Mouse (Mus musculus) kidney, adult 9 months (tissue): ENCODE measurements around the gene Clec4a2.
"Not testable (repeated sequence)": the region's sequence is repeated elsewhere in the genome, so short reads cannot be mapped to it uniquely, and the experiment has no call there.

ENCODE experiments used
- DNase-seq: peaks from one replicate; pipeline ENCODE4 v3.0.0; 2022

Gene Clec4a2

DNA sequence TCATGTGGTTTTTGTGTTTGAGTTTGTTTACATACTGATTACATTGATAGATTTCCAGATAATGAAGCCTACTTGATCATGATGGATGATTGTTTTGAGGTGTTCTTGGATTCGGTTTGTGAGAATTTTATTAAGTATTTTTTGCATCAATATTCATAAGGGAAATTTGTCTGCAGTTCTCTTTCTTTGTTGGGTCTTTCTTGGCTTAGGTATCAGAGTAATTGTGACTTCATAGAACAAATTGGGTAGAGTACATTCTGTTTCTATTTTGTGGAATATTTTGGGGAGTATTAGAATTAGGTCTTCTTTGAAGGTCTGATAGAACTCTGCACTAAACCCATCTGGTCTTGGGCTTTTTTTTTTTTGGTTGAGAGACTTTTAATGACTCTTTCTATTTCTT is at the start of gene Clec4a2:
TSS of gene Clec4a2 (plus strand) at position 301 of the 400 bp plus-strand sequence.
- not testable (repeated sequence) for DNase-seq

GRCm38 (mm10) chr6:123095125-123095843 is 10.9 kb upstream of the Clec4a2 start:
- DNase-seq, result no peak

DNA sequence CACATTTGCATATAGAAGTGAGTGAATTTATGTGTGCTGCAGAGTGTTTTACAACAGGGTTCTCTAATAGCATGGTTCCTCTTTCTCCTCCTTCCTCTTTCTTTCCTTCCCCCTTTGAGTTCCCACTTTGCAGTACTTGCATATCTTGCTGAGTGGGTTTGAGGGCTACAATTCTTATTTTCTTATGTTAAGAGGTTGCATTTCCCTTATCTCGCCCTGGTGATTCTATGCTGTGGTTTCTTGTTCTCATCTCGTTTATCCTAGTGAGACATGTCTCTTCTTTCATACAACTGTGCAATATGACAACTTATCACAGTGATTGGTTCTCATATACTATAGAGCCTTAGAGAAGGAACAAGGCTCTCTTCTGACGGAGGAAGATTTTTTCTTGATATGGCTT is 17.0 kb downstream of the Clec4a2 start:
- DNase-seq, result peak; percentile 15

DNA sequence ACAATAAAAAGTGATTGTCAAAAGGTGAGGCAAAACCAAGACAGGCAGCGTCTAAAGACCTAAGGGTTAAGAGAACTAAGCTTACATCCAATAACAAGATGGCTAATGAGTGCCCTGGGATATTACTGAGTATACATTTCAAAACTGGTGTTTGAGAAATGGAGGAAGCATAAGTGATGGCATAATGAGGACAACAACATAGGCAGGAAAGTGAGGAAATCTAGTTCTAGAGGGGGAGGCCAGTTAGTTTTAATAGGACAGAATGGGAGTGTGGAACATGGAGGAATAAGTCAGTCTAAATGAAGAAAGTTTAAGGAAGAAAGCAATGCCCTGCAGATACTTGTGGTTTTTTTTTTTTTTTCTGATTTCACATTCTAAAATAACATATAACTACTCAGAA is 20.9 kb downstream of the Clec4a2 start:
- no peak for DNase-seq

- not testable (repeated sequence) for DNase-seq
Measured at GRCm38 (mm10) chr6:123137766-123138526, 31.7 kb downstream of the Clec4a2 start.

GRCm38 (mm10) chr6:123170106-123170505 is 63.9 kb downstream of the Clec4a2 start:
- DNase-seq, result no peak

DNA sequence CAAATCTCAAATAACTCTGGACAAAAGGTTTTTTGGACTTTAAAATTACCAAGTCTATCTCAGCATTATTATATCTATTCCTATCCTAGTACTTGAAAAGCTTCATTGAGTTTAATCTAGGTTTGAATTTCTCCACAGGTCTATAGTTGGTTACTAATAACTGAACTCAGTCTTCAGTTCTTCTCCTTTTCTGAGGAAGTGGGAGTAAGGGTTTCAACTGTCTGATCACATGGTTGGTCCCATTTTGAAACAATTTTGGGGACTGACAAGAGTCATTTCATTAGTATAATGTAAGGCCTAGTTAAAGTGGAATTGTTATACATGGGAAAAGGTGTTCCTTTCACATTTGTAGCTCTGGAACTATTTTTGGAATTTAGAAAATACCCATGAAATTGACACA is 64.8 kb downstream of the Clec4a2 start:
- no peak for DNase-seq

GRCm38 (mm10) chr6:123172593-123172992 is 66.4 kb downstream of the Clec4a2 start, which contains the start of gene Clec4b2:
Gene Clec4b2 (plus strand): TSS chr6:123172893.
- DNase-seq, result no peak

DNA sequence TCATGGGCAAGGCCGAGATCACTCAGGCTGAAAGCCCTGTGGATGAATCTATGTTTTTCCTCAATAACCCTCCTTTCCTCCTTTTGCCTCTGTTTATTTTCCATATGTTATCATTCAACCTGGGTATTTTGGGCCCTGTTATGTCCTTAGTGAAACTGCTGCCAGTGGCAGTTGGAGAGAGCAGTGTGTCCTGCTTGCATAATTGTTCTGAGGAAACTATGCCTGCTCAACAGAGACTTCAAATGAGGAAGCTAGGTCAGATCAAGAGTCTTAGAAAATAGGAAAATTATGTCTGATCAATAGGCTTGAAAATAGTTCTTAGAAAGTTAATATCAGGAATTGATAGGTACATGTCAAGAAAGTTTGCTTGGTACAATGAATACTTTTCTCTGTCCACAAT is 69.3 kb downstream of the Clec4a2 start:
- no peak for DNase-seq

DNA sequence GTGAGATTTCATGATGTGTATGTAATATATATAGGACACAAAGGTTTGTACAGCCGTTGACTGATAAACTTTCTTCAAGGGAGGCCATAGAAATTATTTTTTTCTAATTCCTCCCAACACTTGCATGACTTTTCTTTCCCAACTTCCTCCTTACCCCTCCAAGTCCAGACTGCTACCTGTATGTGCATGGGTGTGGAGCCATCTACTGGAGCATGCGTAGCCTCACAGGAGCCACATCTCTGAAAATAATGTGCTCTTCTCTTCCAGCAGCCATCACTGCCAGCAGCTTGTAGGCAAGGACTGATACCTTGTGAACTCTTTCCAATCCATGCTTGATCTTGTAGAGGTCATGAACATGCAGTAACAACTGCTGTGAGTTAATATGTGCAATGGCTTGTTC is 78.6 kb downstream of the Clec4a2 start:
- peak; percentile 14 for DNase-seq
